Mouse (Mus musculus) adrenal gland, postnatal 0 days (tissue): ENCODE results near the gene Rnd3. TPM values are rescaled to one million over a fixed set of nuclear protein-coding genes. Genes with fewer than 3 reads are reported as not detected.

ENCODE experiments used
- polyA plus RNA-seq: library from polyadenylated mRNA; unstranded; fragments of >200 nt; fragmentation: Nextera tagmentation; extraction: Ambion mirVana; gene quantifications from 2 replicates; pipeline ENCODE4 v1.2.1, GENCODE M21; 2015

The Rnd3 gene
- polyA plus RNA-seq: 30.0 and 33.9 TPM in 2 replicates

GRCm38 (mm10) chr2:51148975-51149374 is at the start of gene Rnd3:
Gene Rnd3, minus strand, starts transcription at chr2:51149111.

